Mouse (Mus musculus) kidney, postnatal 0 days (tissue): ENCODE results near the gene Zfp523. TPM values are rescaled to one million over a fixed set of nuclear protein-coding genes. Genes with fewer than 3 reads are reported as not detected.
A peak's percentile ranks its signal among the peaks of the same experiment; 100 is the strongest.

Experiments
- ATAC-seq: fragments of 200-750 bp; cut with Nextera tagmentation; replicated peaks from 2 replicates; pipeline ENCODE4 v1.8.0; 2017; ENCODE audit warnings: low read depth, moderate number of reproducible peaks, moderate TSS enrichment, moderate library complexity; ENCODE audit not compliant: low FRiP score
- DNase-seq: peaks from one replicate; pipeline ENCODE4 v3.0.0-alpha.2; 2016; ENCODE audit warnings: low spot score
- H3K27ac ChIP-seq: fragments of 300-500 bp; sonication (generic); 2 replicates; pipeline ENCODE4 v1.5.1; 2014; ENCODE audit warnings: mild to moderate bottlenecking
- H3K27me3 ChIP-seq: fragments of 300-500 bp; sonication (generic); 2 replicates; pipeline ENCODE4 v1.6.1; 2014; ENCODE audit warnings: low read length, mixed read lengths; ENCODE audit not compliant: insufficient read depth
- H3K36me3 ChIP-seq: fragments of 300-500 bp; sonication (generic); 2 replicates; pipeline ENCODE4 v1.6.1; 2014; ENCODE audit warnings: low read length, mixed read lengths; ENCODE audit not compliant: insufficient read depth
- H3K4me1 ChIP-seq: fragments of 300-500 bp; sonication (generic); replicated peaks from 2 replicates; pipeline ENCODE4 v1.6.1; 2014; ENCODE audit warnings: antibody characterized with exemption, low read length, mixed read lengths; ENCODE audit not compliant: insufficient read depth
- H3K4me2 ChIP-seq: fragments of 300-500 bp; sonication (generic); 2 replicates; pipeline ENCODE4 v1.6.1; 2014; ENCODE audit warnings: mild to moderate bottlenecking, low read length, moderate library complexity, mixed read lengths
- H3K4me3 ChIP-seq: fragments of 300-500 bp; sonication (generic); replicated peaks from 2 replicates; pipeline ENCODE4 v1.5.1; 2014; ENCODE audit warnings: low read depth, low read length
- H3K9ac ChIP-seq: fragments of 300-500 bp; sonication (generic); 2 replicates; pipeline ENCODE4 v1.6.1; 2014; ENCODE audit warnings: low read depth, low read length
- H3K9me3 ChIP-seq: fragments of 300-500 bp; sonication (generic); replicated peaks from 2 replicates; pipeline ENCODE4 v1.6.1; 2016; ENCODE audit warnings: low read length, inconsistent platforms, mixed read lengths
- CTCF ChIP-seq: IDR thresholded peaks from 2 replicates; pipeline ENCODE4 v1.5.1; 2016; ENCODE audit warnings: antibody characterized with exemption, low read depth, mild to moderate bottlenecking, moderate library complexity
- WGBS: fragments of 180-500 bp; shearing (Covaris S2); extraction: QIAGEN DNeasy Blood & Tissue Kit; methylation state at CpG from one replicate; pipeline ENCODE4 v1.1.7; 2014; 5-methylcytosine and 5-hydroxymethylcytosine counted together
- polyA plus RNA-seq: library from polyadenylated mRNA; unstranded; fragments of >200 nt; fragmentation: Nextera tagmentation; extraction: Ambion mirVana; gene quantifications from 2 replicates; pipeline ENCODE4 v1.2.1, GENCODE M21; 2015

The Zfp523 gene
- polyA plus RNA-seq, 1 experiment from 2014 or later: 32.4 TPM

DNA sequence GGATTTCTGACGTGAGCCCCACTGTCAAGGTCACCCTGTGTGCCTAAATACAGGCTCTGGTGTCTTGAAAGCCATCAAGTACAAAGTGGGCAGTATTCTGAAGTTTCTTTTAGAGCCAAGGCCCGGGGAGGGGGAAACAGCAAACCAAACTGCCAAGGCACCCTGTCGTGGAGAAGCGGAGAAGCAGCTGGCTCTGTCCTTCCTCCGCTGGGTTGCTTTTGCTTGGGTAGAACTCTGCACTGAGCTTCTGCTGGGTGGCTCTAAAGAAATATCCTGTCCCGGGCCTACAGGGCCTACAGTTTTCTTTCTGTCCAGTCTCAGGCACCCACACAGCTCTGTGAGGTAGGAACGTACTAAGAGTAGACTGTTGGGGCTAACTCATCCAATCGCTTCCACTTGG, 30.2 kb downstream of the Zfp523 start:
- H3K4me2 ChIP-seq: no peak overlapping the region
- no peak for ATAC-seq
- DNase-seq: no peak
- no peak overlapping the region for H3K4me3 ChIP-seq
- WGBS: 73% methylated on average over 8 of the region's 8 CpGs
- no peak for TF ChIP-seq CTCF
- H3K4me1 ChIP-seq: peaks cover 14% of the 10 kb centered on the region
- H3K27ac ChIP-seq: peak overlapping the region; percentile 81
- no peaks in the 10 kb centered on the region for H3K27me3 ChIP-seq
- H3K9me3 ChIP-seq: no peaks in the 10 kb centered on the region
- peaks cover 9% of the 10 kb centered on the region for H3K36me3 ChIP-seq
- H3K9ac ChIP-seq: 0 out of 2 replicates have a peak overlapping the region, but pooled peaks have one; percentile 62

- ATAC-seq (peak; percentile 85), DNase-seq (peak; percentile 97)
- H3K4me3 ChIP-seq: peak within 1 kb of the TSS; percentile 36
- H3K27me3 ChIP-seq: no peaks in the 10 kb centered on the region
- WGBS: 12% methylated on average over 26 of the region's 26 CpGs
- H3K27ac ChIP-seq: peak within 1 kb of the TSS; percentile 81
- peak within 1 kb of the TSS; percentile 62 for H3K4me2 ChIP-seq
- H3K4me1 ChIP-seq: peaks cover 14% of the 10 kb centered on the region
- peak within 1 kb of the TSS; percentile 62 for H3K9ac ChIP-seq
- peaks cover 5% of the 10 kb centered on the region; the same call in 1 of the 2 replicates for H3K36me3 ChIP-seq
- peak; percentile 74 for TF ChIP-seq CTCF
- H3K9me3 ChIP-seq: no peaks in the 10 kb centered on the region
Observed at GRCm38 (mm10) chr17:28207591-28208313, 30.8 kb downstream of the Zfp523 start, which contains the start of gene Def6. Gene Def6, plus strand, starts transcription at chr17:28207778.

DNA sequence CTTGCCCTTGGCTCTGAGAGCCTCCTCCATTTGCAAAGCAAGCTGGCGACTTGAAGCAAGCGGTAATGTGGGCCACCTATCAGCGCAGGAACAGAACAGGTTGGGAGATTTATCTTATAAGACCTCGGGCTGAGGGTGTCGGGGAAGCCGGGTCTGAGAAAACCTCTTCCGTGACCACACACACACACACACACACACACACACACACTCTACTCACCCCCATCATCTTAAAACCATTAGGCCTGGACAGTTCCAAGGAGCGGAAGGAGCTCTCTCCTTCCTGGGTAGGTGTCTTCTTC, 31.3 kb downstream of the Zfp523 start:
- DNase-seq: no peak
- H3K27me3 ChIP-seq: no peaks in the 10 kb centered on the region
- H3K4me2 ChIP-seq: peak overlapping the region; percentile 62
- 58% methylated on average over 8 of the region's 8 CpGs for WGBS
- H3K9me3 ChIP-seq: no peaks in the 10 kb centered on the region
- TF ChIP-seq CTCF: no peak
- H3K9ac ChIP-seq: peak overlapping the region; percentile 62
- H3K36me3 ChIP-seq: 0 out of 2 replicates have a peak, but pooled peaks cover under 1% of the 10 kb centered on the region
- peaks cover 14% of the 10 kb centered on the region for H3K4me1 ChIP-seq
- ATAC-seq: no peak
- H3K27ac ChIP-seq: no peak overlapping the region
- peak overlapping the region; percentile 36; the same call in 1 of the 2 replicates for H3K4me3 ChIP-seq

DNA sequence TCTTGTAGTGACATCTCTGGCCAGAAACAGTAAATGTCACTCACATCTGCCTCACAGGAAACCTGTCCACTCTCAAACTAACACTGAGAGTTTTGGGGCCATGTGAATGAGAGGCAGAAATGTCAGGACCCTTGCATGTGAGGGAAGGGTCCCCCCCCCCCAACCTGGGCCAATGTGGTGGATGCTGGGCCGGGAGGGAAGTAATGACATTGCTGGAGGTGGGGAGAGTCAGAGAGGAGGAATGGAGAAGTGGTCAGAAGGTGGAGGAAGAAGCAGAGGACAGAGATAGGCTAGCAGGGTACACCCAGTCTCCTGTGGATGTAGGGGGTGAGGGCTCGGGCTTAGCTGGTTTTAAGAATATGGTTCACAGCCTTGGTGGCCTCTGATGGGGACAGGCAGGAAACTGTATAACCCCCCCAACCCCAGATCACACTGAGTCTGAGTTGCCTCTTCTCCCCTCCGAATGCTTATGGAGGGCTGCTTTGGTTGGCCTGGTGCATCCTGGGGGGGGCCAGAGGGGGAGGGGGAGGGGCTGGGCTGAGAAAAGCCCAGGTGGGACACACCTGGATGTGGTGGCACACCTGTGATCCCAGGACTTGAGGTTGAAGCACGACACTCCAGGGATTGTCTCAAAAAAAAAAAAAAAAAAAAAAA, 32.7 kb downstream of the Zfp523 start:
- Histone ChIP-seq H3K9me3 (no peaks in the 10 kb centered on the region), H3K27me3 (no peaks in the 10 kb centered on the region), H3K36me3 (no peaks in the 10 kb centered on the region), H3K4me1 (peaks cover 14% of the 10 kb centered on the region), H3K27ac (no peak overlapping the region), H3K4me2 (no peak overlapping the region), H3K9ac (0 out of 2 replicates have a peak overlapping the region, but pooled peaks have one; percentile 18), H3K4me3 (no peak overlapping the region)
- ATAC-seq (no peak), DNase-seq (no peak)
- WGBS: 71% methylated on average over 4 of the region's 4 CpGs
- TF ChIP-seq CTCF: no peak

GRCm38 (mm10) chr17:28211921-28212341, 35.0 kb downstream of the Zfp523 start:
- H3K4me1 ChIP-seq: peaks cover 13% of the 10 kb centered on the region
- no peaks in the 10 kb centered on the region for H3K36me3 ChIP-seq
- no peak overlapping the region for H3K4me2 ChIP-seq
- 72% methylated on average over 6 of the region's 6 CpGs for WGBS
- ATAC-seq: no peak
- H3K9me3 ChIP-seq: no peaks in the 10 kb centered on the region
- H3K27me3 ChIP-seq: no peaks in the 10 kb centered on the region
- no peak overlapping the region for H3K9ac ChIP-seq
- H3K4me3 ChIP-seq: no peak overlapping the region
- H3K27ac ChIP-seq: no peak overlapping the region
- no peak for DNase-seq
- no peak for TF ChIP-seq CTCF

DNA sequence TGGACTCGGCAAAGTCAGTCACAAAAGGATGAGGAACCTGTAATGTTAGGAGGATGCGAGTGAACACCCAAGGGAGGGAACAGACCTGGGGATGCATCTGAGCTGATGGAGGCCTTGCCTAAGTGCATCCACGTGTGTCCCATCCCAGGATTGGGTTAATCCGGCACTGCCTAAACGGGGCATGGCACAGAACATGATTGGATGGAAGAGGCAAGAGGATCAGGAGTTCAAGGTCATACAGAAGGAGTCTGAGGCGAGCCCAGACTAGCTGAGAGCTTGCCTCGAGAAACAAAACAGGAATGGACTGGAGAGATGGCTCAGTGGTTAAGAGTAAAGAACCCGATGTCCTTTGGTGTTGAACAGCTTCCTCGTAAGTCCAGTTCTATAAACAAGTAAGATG, 35.5 kb downstream of the Zfp523 start:
- ATAC-seq: no peak
- Histone ChIP-seq H3K9me3 (no peaks in the 10 kb centered on the region), H3K4me1 (peaks cover 8% of the 10 kb centered on the region), H3K9ac (no peak overlapping the region), H3K27ac (no peak overlapping the region), H3K4me2 (no peak overlapping the region), H3K27me3 (no peaks in the 10 kb centered on the region), H3K36me3 (no peaks in the 10 kb centered on the region), H3K4me3 (no peak overlapping the region)
- WGBS: 60% methylated on average over 9 of the region's 9 CpGs
- no peak for DNase-seq
- TF ChIP-seq CTCF: no peak
